Mouse (Mus musculus) Patski (cell line): Measurements from ENCODE around the gene Sirt1. TPM values are rescaled to one million over a fixed set of nuclear protein-coding genes. Genes with fewer than 3 reads are reported as not detected.

ENCODE experiments used
- ATAC-seq: fragments of 100-300 bp; one replicate; pipeline ENCODE4 v1.8.0; 2021
- CTCF ChIA-PET: fragments of 350-600 bp; sonication (Branson Sonifier 250); formaldehyde crosslinking; loops from one replicate; lab custom pipeline; 2022; ENCODE audit warnings: inconsistent platforms; lab: Charles Lee
- POLR2A ChIA-PET: fragments of 350-600 bp; sonication (Branson Sonifier 250); formaldehyde crosslinking; loops from one replicate; lab custom pipeline; 2022; ENCODE audit warnings: antibody characterized with exemption, inconsistent platforms; lab: Charles Lee
- DNase-seq: peaks from one replicate; pipeline ENCODE4 v3.0.0-alpha.2; 2011; ENCODE audit warnings: low read depth, low spot score
- H3K27me3 ChIP-seq: fragments of 371-371 bp; one replicate; pipeline ENCODE4 v1.5.1; 2021
- CTCF ChIP-seq: fragments of 100-300 bp; IDR thresholded peaks from one replicate; pipeline ENCODE4 v1.5.1; 2021
- in situ Hi-C: fragments of 300-500 bp; cut with MboI; formaldehyde crosslinking; loops from 3 replicates; pipeline ENCODE4 v1.11.1; 2018; ENCODE audit warnings: low pct_unique_long_range_greater_than_20kb, mixed read lengths
- polyA plus RNA-seq: library from polyadenylated mRNA; unstranded; gene quantifications from one replicate; pipeline ENCODE4 v1.2.3, GENCODE M21; 2021

Gene Sirt1
- polyA plus RNA-seq, 1 experiment from 2014 or later, result 11.6 TPM

DNA sequence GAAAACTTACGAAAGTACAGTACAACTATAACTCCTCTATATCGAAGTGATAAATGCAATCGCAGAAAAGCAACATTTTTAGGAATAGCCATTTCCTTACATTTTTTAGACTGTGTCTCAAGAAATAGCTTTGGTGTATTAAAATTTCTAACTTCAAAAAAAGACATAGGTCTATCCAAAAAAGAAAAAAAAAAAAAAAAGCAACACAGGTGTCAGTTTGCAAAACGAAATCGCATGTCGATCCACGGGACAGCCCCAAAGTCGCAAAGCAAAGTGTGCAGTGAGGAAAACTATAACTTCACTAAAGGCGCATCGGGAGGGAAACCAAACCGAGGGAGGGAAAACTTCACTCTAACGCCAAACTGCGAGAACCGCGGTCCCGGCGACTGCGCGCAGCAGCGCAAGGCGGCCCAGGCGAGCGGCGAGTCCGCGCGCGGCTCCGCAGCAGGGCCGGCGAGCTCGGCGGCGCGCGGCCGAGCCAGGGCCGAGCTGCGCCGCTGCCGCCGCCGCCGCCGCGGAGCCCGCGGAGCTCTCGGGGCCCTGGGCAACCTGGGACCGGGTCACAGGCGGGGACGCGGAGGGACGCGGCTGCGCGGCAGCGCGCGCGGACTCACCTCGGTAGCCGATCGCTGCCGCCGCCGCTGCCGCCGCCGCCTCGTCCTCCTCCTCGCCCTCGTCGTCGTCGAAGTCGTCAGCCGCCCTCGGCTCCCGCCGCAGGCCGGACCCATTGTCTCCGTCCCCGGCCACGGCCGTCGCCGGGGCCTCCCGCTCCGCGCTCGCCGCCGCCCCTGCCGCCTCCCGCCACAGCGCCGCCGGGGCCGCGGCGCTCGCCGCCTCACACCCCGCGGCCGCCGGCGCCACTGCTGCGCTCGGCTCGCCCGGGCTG lies 43.3 kb downstream of the Sirt1 start:
- no peaks in the 10 kb centered on the region for H3K27me3 ChIP-seq
- in situ Hi-C loops, result no loop called here
- ChIA-PET CTCF (no interaction called here), POLR2A (interaction anchor here (0.6 to 0.7 kb wide), 2 partner anchors 14 to 20 kb away, joined by 3 to 6 read pairs; no protein-coding TSS in a partner anchor)
- ATAC-seq, result peak; percentile 78
- TF ChIP-seq CTCF, result no peak
- DNase-seq, result no peak

DNA sequence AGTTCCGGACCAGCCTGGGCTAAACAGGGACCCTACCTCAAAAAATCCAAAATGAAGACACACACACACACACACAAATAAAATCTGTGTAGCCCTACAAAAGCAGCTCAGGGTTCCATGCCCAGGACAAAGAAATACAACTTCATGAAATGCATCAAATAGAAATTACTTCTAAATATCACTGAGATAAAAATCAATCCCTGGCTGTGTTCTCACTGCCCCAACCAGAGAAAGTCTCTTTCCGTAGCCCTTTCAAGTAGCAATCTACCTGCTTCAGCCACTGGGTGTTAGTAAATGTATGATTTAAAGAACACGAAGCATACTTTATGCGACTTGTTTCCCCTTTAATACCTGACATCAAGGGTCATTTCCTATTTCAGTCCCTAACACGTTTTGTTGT lies 44.2 kb downstream of the Sirt1 start:
- ChIA-PET CTCF (no interaction called here), POLR2A (interaction anchor here (0.6 kb wide), 1 partner anchor 21 kb away, joined by 6 read pairs; no protein-coding TSS in a partner anchor)
- no peak for DNase-seq
- TF ChIP-seq CTCF, result no peak
- no peak for ATAC-seq
- H3K27me3 ChIP-seq, result no peaks in the 10 kb centered on the region
- in situ Hi-C loops, result no loop called here

DNA sequence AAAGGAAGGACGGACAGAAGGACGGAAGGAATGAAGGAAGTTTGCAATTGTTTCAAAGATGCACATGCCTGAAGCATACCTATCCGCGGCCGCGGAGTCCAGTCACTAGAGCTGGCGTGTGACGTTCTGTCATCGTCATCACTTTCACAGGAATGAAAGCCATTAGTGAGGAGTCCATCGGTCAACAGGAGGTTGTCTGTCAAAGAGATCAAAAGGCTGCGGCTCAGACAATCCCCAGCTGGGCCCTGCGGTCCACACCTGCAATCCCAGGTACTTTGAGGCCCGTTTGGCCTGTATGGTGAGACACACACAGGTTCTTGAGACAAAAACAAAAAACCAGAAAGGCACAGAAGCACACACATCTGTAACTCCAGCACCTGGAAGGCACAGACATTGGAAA lies 44.6 kb downstream of the Sirt1 start:
- ChIA-PET CTCF (no interaction called here), POLR2A (no interaction called here)
- DNase-seq (no peak), ATAC-seq (no peak)
- H3K27me3 ChIP-seq, result no peaks in the 10 kb centered on the region
- in situ Hi-C loops, result no loop called here
- TF ChIP-seq CTCF, result no peak

DNA sequence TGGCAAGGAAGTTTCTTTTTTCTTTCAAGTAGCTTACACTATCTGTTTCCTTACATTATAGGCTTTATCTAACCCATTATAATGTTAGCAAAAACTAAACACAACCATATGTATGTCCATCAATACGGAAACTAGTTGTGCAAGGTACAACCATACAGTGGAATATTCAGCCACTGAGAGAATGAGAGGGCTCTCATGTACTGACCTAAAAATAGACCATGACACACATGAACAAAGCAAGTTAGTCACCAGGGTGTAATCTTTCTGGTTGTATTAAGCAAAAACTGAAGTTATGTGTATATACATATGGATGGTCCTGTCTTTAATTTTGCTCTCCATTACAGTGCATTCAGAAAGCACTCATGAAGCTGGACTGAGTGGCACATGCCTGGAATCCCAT lies 54.4 kb downstream of the Sirt1 start:
- H3K27me3 ChIP-seq, result no peaks in the 10 kb centered on the region
- POLR2A ChIA-PET, result no interaction called here
- CTCF ChIA-PET, result interaction anchor here (1.8 to 2.7 kb wide), 2 partner anchors 19 to 50 kb away, joined by 9 to 12 read pairs; no protein-coding TSS in a partner anchor
- no peak for TF ChIP-seq CTCF
- in situ Hi-C loops, result no loop called here
- ATAC-seq, result no peak
- DNase-seq, result no peak

DNA sequence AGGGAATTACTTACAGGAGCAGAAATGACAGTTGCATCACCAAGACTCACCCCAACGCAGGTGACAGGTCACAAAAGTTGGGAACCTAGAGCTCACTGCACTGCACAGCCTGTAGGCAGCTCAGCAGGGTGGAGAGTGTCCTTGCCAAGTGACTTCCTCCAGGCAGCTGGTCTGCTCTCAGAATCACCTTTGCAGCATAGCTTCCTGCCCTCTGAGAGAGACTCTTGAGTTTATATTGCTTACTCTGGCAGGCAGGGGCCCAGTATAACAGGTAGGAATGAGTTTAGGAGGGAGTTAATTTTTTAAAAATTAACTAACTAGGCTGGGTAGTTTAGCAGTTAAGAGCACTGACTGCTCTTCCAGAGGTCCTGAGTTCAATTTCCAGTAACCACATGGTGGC lies 67.8 kb downstream of the Sirt1 start:
- no peak for DNase-seq
- no peaks in the 10 kb centered on the region for H3K27me3 ChIP-seq
- no peak for TF ChIP-seq CTCF
- CTCF ChIA-PET, result no interaction called here
- POLR2A ChIA-PET, result interaction anchor here (0.8 kb wide), 1 partner anchor 666 kb away, joined by 5 read pairs; no protein-coding TSS in a partner anchor
- ATAC-seq, result no peak
- in situ Hi-C loops, result loop anchor here (5.0 kb wide), 1 partner anchor 161 kb away; no protein-coding TSS in a partner anchor

DNA sequence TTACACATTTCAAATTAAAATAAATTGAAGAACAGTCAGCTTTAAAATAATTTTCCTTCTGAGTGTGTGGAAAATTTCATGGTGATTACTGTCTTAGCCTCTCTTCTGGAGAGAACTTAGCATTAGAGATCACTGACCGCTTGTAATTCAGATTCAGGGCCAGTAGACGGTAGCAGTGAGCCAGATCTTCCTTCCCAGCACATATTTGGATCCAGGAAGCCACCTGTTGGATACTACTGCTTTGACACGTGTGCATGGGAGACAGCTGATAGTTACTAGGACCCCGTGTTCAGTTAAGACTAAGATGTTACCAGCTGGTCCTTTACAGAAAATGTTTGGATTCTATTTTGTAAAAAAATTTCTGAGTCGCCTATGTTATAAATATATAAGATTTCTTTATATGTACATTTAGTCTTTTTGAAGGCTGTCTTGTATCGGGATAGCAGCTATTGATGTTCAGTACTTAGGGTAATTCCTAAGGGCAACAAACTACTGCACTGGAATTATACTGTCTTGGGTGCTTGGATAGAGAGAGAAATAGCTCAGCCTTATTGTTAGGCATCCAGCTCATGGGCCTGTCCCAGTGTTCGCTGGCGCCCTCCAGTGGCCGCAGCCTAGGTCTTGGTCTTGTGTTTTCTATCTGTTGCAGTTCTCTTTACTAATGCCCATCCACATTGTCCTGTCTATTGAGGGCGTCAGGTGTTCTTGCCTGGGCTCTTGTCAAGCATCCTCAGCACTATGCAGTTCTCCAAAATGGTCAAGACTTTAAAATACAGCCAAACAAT lies 72.7 kb downstream of the Sirt1 start:
- no peaks in the 10 kb centered on the region for H3K27me3 ChIP-seq
- ATAC-seq (peak; percentile 80), DNase-seq (no peak)
- POLR2A ChIA-PET, result interaction anchor here (0.6 kb wide), 1 partner anchor 22 kb away, joined by 7 read pairs; no protein-coding TSS in a partner anchor
- in situ Hi-C loops, result no loop called here
- CTCF ChIA-PET, result interaction anchor here (0.7 to 4.1 kb wide), 25 partner anchors 9 to 185 kb away, joined by 3 to 35 read pairs (median 4); partner anchors contain the start of gene Dnajc12
- peak; percentile 93 for TF ChIP-seq CTCF

DNA sequence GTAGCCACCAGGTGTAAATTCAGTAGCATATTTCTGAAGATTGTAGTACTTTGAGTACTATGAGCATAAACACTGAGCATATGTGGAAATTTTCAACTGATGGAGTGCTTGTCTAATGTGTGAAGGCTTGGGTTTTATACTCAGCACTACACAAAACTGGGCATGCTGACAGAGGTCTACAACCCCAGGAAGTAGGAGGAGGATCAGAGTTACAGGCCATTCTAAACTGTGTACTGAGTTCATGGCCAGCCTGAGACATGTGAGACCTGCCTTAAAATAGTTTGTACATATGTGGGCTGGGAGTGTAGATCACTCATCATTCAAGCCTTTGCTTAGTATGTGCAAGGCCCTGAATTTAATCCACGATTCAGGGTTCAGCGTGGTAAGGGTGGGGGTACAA lies 79.1 kb downstream of the Sirt1 start:
- DNase-seq (no peak), ATAC-seq (no peak)
- in situ Hi-C loops, result no loop called here
- ChIA-PET POLR2A (no interaction called here), CTCF (no interaction called here)
- no peaks in the 10 kb centered on the region for H3K27me3 ChIP-seq
- no peak for TF ChIP-seq CTCF

DNA sequence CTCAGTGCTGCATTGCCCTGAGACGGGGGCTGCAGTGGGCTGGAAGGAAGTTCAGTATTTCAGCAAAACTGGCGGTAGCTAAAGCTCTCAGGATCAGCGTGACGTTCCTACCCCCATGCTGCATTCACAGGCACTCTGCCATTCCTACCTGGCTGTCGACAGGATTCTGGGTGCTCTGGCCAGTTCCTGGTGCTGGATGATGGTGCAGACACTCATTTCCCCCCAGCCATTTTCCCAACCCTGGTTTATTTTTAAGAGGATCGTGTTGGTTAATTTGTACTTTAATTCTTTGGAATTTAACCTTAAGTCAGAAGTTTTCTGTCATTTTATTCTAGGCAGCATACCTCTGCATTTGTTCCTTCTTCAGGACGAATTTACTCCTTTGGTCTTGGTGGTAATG lies 98.7 kb downstream of the Sirt1 start:
- in situ Hi-C loops, result no loop called here
- ATAC-seq (no peak), DNase-seq (no peak)
- POLR2A ChIA-PET, result no interaction called here
- no peaks in the 10 kb centered on the region for H3K27me3 ChIP-seq
- no peak for TF ChIP-seq CTCF
- CTCF ChIA-PET, result interaction anchor here (1.0 kb wide), 1 partner anchor 94 kb away, joined by 3 read pairs; no protein-coding TSS in a partner anchor

DNA sequence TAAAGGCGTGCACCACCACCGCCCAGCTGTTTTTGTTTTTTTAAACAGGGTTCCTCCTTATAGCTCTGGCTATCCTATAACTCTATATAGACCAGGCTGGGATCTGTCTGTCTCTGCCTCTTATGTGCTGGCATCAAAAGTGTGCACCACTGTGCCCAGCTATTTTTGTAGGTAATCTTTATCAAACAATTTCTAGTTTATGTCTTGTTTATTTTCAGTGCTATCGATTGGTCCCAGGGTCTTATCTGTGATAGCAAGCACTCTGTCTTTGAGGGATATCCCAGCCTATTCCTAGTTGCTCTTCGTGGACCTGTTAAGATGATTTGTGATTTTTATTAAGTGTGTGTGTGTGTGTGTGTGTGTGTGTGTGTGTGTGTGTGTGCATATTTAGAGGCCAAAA lies 99.1 kb downstream of the Sirt1 start:
- POLR2A ChIA-PET, result no interaction called here
- in situ Hi-C loops, result no loop called here
- CTCF ChIA-PET, result interaction anchor here (0.8 to 1.0 kb wide), 2 partner anchors 26 to 94 kb away, joined by 3 read pairs; no protein-coding TSS in a partner anchor
- no peak for DNase-seq
- TF ChIP-seq CTCF, result no peak
- ATAC-seq, result no peak
- H3K27me3 ChIP-seq, result no peaks in the 10 kb centered on the region

DNA sequence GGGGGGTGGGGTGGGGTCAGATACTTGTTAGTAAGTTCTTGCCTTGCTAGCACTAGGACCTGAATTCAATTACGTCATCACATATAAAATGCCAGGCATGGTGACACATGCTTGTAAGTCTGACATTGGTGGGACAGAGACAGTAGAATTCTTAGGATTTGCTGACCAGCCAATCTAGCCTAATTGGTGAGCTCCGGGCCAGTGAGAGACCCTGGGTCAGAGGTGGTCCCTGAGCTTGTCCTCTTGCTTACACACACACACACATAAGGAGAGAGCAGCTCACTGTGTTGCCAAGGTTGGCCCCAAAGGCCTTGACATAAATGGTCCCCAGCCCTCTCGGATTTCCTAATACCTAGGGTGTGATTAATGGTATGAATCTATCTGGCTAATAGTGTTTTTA lies 101.7 kb downstream of the Sirt1 start:
- POLR2A ChIA-PET, result no interaction called here
- CTCF ChIA-PET, result no interaction called here
- TF ChIP-seq CTCF, result no peak
- in situ Hi-C loops, result no loop called here
- no peaks in the 10 kb centered on the region for H3K27me3 ChIP-seq
- DNase-seq (no peak), ATAC-seq (no peak)
